8 mouse cellular contexts compared by ENCODE assay signal in genomic region chr13:75708637-75709002, GRCm38 (mm10). TPM values are rescaled to one million over a fixed set of nuclear protein-coding genes. Genes with fewer than 3 reads are reported as not detected.
DNase-seq lines count a peak whose midpoint lies in the region; ATAC-seq and TF ChIP-seq lines count a peak whose summit lies in the region.

No protein-coding gene starts in this region.

- no peak for ATAC-seq in kidney, embryonic 14.5 days (ENCODE audit: low FRiP score, low TSS enrichment)
- ATAC-seq in hindbrain, embryonic 12.5 days (ENCODE audit: low FRiP score), result no peak
- no peak for ATAC-seq in midbrain, embryonic 12.5 days (ENCODE audit: low FRiP score, low read depth)

- H3K4me1 ChIP-seq in kidney, embryonic 14.5 days (ENCODE audit: control insufficient read depth, insufficient read depth, low read length), result peaks cover 2% of the 10 kb centered on the region; the same call in 1 of the 2 replicates
- H3K4me1 ChIP-seq in bone marrow, adult 2 months (ENCODE audit: control insufficient read depth, insufficient read depth, low read length), result no peaks in the 10 kb centered on the region; the same call in 1 of the 2 replicates
- peaks cover 11% of the 10 kb centered on the region for H3K4me1 ChIP-seq in hindbrain, embryonic 12.5 days
- peaks cover 11% of the 10 kb centered on the region; the same call in 1 of the 2 replicates for H3K4me1 ChIP-seq in midbrain, embryonic 12.5 days

- H3K4me2 ChIP-seq in kidney, embryonic 14.5 days (replicated peaks; ENCODE audit: low read depth, low read length), result peak overlapping the region; percentile 73
- H3K4me2 ChIP-seq in hindbrain, embryonic 12.5 days (replicated peaks), result peak overlapping the region; percentile 77
- peak overlapping the region; percentile 76 for H3K4me2 ChIP-seq in midbrain, embryonic 12.5 days (replicated peaks)

- no peaks in the 10 kb centered on the region for H3K27me3 ChIP-seq in kidney, embryonic 14.5 days (ENCODE audit: control insufficient read depth, insufficient read depth, low read length)
- H3K27me3 ChIP-seq in hindbrain, embryonic 12.5 days, result peaks cover 11% of the 10 kb centered on the region
- peaks cover 10% of the 10 kb centered on the region for H3K27me3 ChIP-seq in midbrain, embryonic 12.5 days

- 9% methylated on average over 8 of the region's 8 CpGs for WGBS in kidney, embryonic 14.5 days
- 16% methylated on average over 8 of the region's 8 CpGs for WGBS in bone marrow, adult 2 months
- WGBS in hindbrain, embryonic 12.5 days, result 12% methylated on average over 8 of the region's 8 CpGs
- 11% methylated on average over 8 of the region's 8 CpGs for WGBS in midbrain, embryonic 12.5 days

- no peaks in the 10 kb centered on the region for H3K36me3 ChIP-seq in kidney, embryonic 14.5 days (ENCODE audit: control insufficient read depth, insufficient read depth, low read length)
- H3K36me3 ChIP-seq in hindbrain, embryonic 12.5 days, result no peaks in the 10 kb centered on the region
- no peaks in the 10 kb centered on the region for H3K36me3 ChIP-seq in midbrain, embryonic 12.5 days

- H3K27ac ChIP-seq in kidney, embryonic 14.5 days (ENCODE audit: low read depth, low read length), result no peak overlapping the region
- H3K27ac ChIP-seq in bone marrow, adult 2 months (ENCODE audit: control insufficient read depth, insufficient read depth, low read depth, low read length, poor library complexity), result peak overlapping the region; percentile 96
- peak overlapping the region; percentile 17; the same call in 1 of the 2 replicates for H3K27ac ChIP-seq in hindbrain, embryonic 12.5 days
- H3K27ac ChIP-seq in midbrain, embryonic 12.5 days (replicated peaks), result no peak overlapping the region

- DNase-seq in kidney, postnatal 14 days, result no peak
- no peak for DNase-seq in yolk sac, embryonic 10.5 days (ENCODE audit: low spot score)
- DNase-seq in gastrocnemius, postnatal 10 days, result no peak
- no peak for DNase-seq in ovary, postnatal 10 days (ENCODE audit: low spot score)

- no peak for TF ChIP-seq CTCF in bone marrow, adult 2 months (IDR thresholded peaks at IDR 0.05; ENCODE audit: control insufficient read depth, insufficient read depth, low read length)

- no peaks in the 10 kb centered on the region for H3K9me3 ChIP-seq in kidney, embryonic 14.5 days (ENCODE audit: control insufficient read depth, low read length)
- no peaks in the 10 kb centered on the region for H3K9me3 ChIP-seq in hindbrain, embryonic 12.5 days (replicated peaks)
- no peaks in the 10 kb centered on the region for H3K9me3 ChIP-seq in midbrain, embryonic 12.5 days

- H3K4me3 ChIP-seq in kidney, embryonic 14.5 days (ENCODE audit: low read length), result peak overlapping the region; percentile 65
- peak overlapping the region; percentile 89 for H3K4me3 ChIP-seq in bone marrow, adult 2 months (replicated peaks; ENCODE audit: control insufficient read depth, low read depth, low read length)
- H3K4me3 ChIP-seq in hindbrain, embryonic 12.5 days, result peak overlapping the region; percentile 83
- peak overlapping the region; percentile 80 for H3K4me3 ChIP-seq in midbrain, embryonic 12.5 days

- H3K9ac ChIP-seq in kidney, embryonic 14.5 days (ENCODE audit: low read depth, low read length), result peak overlapping the region; percentile 71
- H3K9ac ChIP-seq in hindbrain, embryonic 12.5 days, result peak overlapping the region; percentile 74
- peak overlapping the region; percentile 65; the same call in 1 of the 2 replicates for H3K9ac ChIP-seq in midbrain, embryonic 12.5 days (replicated peaks)

- TF ChIP-seq POLR2A in bone marrow, adult 2 months (IDR thresholded peaks at IDR 0.05; ENCODE audit: borderline replicate concordance, control insufficient read depth, low read depth, low read length), result no peak

RNA-seq across cellular contexts. Expression of gene Ell2, which starts 2.1 kb away (rescaled TPM):
- 2.9 and 3.9 TPM in 2 replicates for polyA plus RNA-seq in kidney, embryonic 14.5 days (2014; fragmentation: Nextera tagmentation; extraction: Ambion mirVana)
- polyA plus RNA-seq in bone marrow, adult 2 months (2011; ENCODE audit: insufficient read depth, insufficient read length, low replicate concordance, missing spikeins), result 24.2 and 27.3 TPM in 2 replicates
- polyA plus RNA-seq in hindbrain, embryonic 12.5 days (2016; fragmentation: Nextera tagmentation; extraction: Ambion mirVana), result 7.8 and 8.4 TPM in 2 replicates
- polyA plus RNA-seq in midbrain, embryonic 12.5 days (2016; fragmentation: Nextera tagmentation; extraction: Ambion mirVana), result 2.8 and 4.6 TPM in 2 replicates
- 10 to 100 TPM; 19.9 to 22.7 TPM for total RNA-seq in gastrocnemius, postnatal 10 days (2021)

Comparison
In these comparisons a context has a peak if more than half of its experiments do, and no peak if none do; other contexts are left out.
1. H3K27ac ChIP-seq: peak in bone marrow, adult 2 months (single experiment) and hindbrain, embryonic 12.5 days (single experiment); none in kidney, embryonic 14.5 days (single experiment) and midbrain, embryonic 12.5 days (single experiment).
2. Peak in every context shown above with its lines, with median percentiles within 50 percentile points of each other: H3K4me2 ChIP-seq, H3K4me3 ChIP-seq and H3K9ac ChIP-seq.